Mouse (Mus musculus): ENCODE results near the gene Tmem87b.

DNA sequence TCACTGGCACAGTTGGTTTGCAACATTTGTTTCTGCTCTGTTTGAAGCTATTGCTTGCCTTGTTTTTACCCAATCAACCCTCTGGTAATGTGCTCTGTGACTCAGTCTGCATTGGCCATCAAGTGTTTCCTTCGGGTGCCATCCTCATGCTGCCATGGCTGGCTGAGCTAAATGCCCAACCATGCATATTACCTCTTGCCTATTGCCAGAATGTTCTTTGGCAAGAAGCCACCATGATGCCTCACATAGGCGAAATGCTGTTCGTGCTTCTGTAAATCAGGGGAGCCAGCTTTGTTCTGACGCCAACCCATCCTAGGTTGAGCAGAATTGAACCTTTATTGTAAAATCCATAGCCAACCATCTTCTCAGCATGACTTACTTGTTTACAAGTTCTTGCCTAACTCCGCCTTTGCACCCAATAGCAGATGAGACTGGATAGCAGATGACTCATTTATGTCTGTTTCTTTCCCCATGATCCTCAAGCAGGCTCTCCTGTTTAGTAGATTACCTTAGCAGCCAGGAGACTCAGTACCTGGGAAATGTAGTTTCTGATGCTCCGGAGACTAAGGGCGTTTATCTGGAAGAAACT is 46.1 kb upstream of the Tmem87b start:
- TF ChIP-seq CTCF (conservative IDR thresholded peaks at IDR 0.05; ENCODE audit: low read length), result no peak
- no peak for TF ChIP-seq NANOG (IDR thresholded peaks at IDR 0.05; ENCODE audit: borderline replicate concordance, low read length)

Measured in E14TG2a.4 (cell line).